Mouse (Mus musculus) spleen, embryonic (tissue): ENCODE measurements at regions not wholly inside any gene's neighbourhood (a gene's known extent, or its start where the extent isn't known, plus 50 kb on each side); places are given as distances from the start of the nearest gene placed in this dataset.

Experiments used
- CTCF ChIA-PET: fragments of 350-600 bp; sonication (Branson Sonifier 250); formaldehyde crosslinking; loops from one replicate; lab custom pipeline; 2022; lab: Charles Lee

GRCm38 (mm10) chr1:80131354-80131753 is 86.9 kb downstream of the Fam124b start:
- CTCF ChIA-PET = no interaction called here

GRCm38 (mm10) chr1:80123966-80124365 is 94.3 kb downstream of the Fam124b start:
- CTCF ChIA-PET = no interaction called here

GRCm38 (mm10) chr1:80115913-80116312 is 102.4 kb downstream of the Fam124b start:
- CTCF ChIA-PET = no interaction called here

- CTCF ChIA-PET = no interaction called here
Measured at GRCm38 (mm10) chr1:80107747-80108476, 110.4 kb downstream of the Fam124b start.

GRCm38 (mm10) chr1:80106269-80106668 is 112.0 kb downstream of the Fam124b start:
- CTCF ChIA-PET = no interaction called here

GRCm38 (mm10) chr1:80098266-80098665 is 120.0 kb downstream of the Fam124b start:
- CTCF ChIA-PET = no interaction called here

GRCm38 (mm10) chr1:80091800-80092199 is 126.5 kb downstream of the Fam124b start:
- CTCF ChIA-PET = no interaction called here

- CTCF ChIA-PET = no interaction called here
Measured at GRCm38 (mm10) chr1:80091350-80091749, 126.9 kb downstream of the Fam124b start.

- CTCF ChIA-PET = no interaction called here
Measured at GRCm38 (mm10) chr1:80088651-80089050, 129.6 kb downstream of the Fam124b start.

- CTCF ChIA-PET = no interaction called here
Measured at GRCm38 (mm10) chr1:80076357-80076756, 141.9 kb downstream of the Fam124b start.

- CTCF ChIA-PET = interaction anchor here (0.6 kb wide), 1 partner anchor 22 kb away, joined by 4 read pairs; no protein-coding TSS in a partner anchor
Measured at GRCm38 (mm10) chr1:80074376-80074775, 143.9 kb downstream of the Fam124b start.

GRCm38 (mm10) chr1:80073950-80074349 is 144.3 kb downstream of the Fam124b start:
- CTCF ChIA-PET = interaction anchor here (0.6 kb wide), 1 partner anchor 22 kb away, joined by 4 read pairs; no protein-coding TSS in a partner anchor

GRCm38 (mm10) chr1:80069141-80069540 is 149.1 kb downstream of the Fam124b start:
- CTCF ChIA-PET = no interaction called here

GRCm38 (mm10) chr1:80062121-80062520 is 156.2 kb downstream of the Fam124b start:
- CTCF ChIA-PET = no interaction called here

- CTCF ChIA-PET = no interaction called here
Measured at GRCm38 (mm10) chr1:80061632-80062031, 156.6 kb downstream of the Fam124b start.

GRCm38 (mm10) chr1:80045141-80045540 is 173.1 kb downstream of the Fam124b start:
- CTCF ChIA-PET = no interaction called here

- CTCF ChIA-PET = interaction anchor here (0.6 kb wide), 1 partner anchor 13 kb away, joined by 4 read pairs; no protein-coding TSS in a partner anchor
Measured at GRCm38 (mm10) chr1:80040409-80040808, 177.9 kb downstream of the Fam124b start.

GRCm38 (mm10) chr1:80039891-80040290 is 178.4 kb downstream of the Fam124b start:
- CTCF ChIA-PET = no interaction called here

GRCm38 (mm10) chr1:80039161-80039560 is 178.2 kb upstream of the Serpine2 start:
- CTCF ChIA-PET = no interaction called here

- CTCF ChIA-PET = no interaction called here
Measured at GRCm38 (mm10) chr1:80038059-80038458, 177.1 kb upstream of the Serpine2 start.

- CTCF ChIA-PET = no interaction called here
Measured at GRCm38 (mm10) chr1:80036436-80036835, 175.5 kb upstream of the Serpine2 start.

- CTCF ChIA-PET = interaction anchor here (0.6 kb wide), 1 partner anchor 244 kb away, joined by 5 read pairs; no protein-coding TSS in a partner anchor
Measured at GRCm38 (mm10) chr1:80033522-80033921, 172.5 kb upstream of the Serpine2 start.

GRCm38 (mm10) chr1:80033121-80033520 is 172.1 kb upstream of the Serpine2 start:
- CTCF ChIA-PET = interaction anchor here (0.6 kb wide), 1 partner anchor 243 kb away, joined by 5 read pairs; no protein-coding TSS in a partner anchor
